Mouse (Mus musculus): Measurements from ENCODE around the gene Polr2i.

Gene Polr2i

GRCm38 (mm10) chr7:30266780-30267179 lies 35.0 kb downstream of the Polr2i start:
- no peak for DNase-seq

- DNase-seq = no peak
Observed at GRCm38 (mm10) chr7:30269641-30270040, 37.9 kb downstream of the Polr2i start.

- DNase-seq = no peak
Observed at GRCm38 (mm10) chr7:30274383-30274782, 42.6 kb downstream of the Polr2i start.

GRCm38 (mm10) chr7:30278911-30279310 lies 47.2 kb downstream of the Polr2i start:
- DNase-seq = no peak

- DNase-seq = no peak
Observed at GRCm38 (mm10) chr7:30279536-30279935, 47.8 kb downstream of the Polr2i start.

- DNase-seq = peak; percentile 92
Observed at GRCm38 (mm10) chr7:30279951-30280669, 48.4 kb downstream of the Polr2i start, which contains the start of the genes Thap8 and Wdr62. Gene Thap8 (plus strand): TSS chr7:30280094. Gene Wdr62 (minus strand): TSS chr7:30280419.

- peak; percentile 88 for DNase-seq
Observed at GRCm38 (mm10) chr7:30280670-30281138, 49.0 kb downstream of the Polr2i start.

- no peak for DNase-seq
Observed at GRCm38 (mm10) chr7:30281522-30281921, 49.8 kb downstream of the Polr2i start.

GRCm38 (mm10) chr7:30282740-30283139 lies 51.0 kb downstream of the Polr2i start:
- no peak for DNase-seq
